Mouse (Mus musculus) lung, embryonic 16.5 days (tissue): Measurements from ENCODE around the gene Cwc22. TPM values are rescaled to one million over a fixed set of nuclear protein-coding genes. Genes with fewer than 3 reads are reported as not detected.

Experiments
- ATAC-seq: fragments of 200-750 bp; cut with Nextera tagmentation; 2 replicates; pipeline ENCODE4 v1.8.0; 2017; ENCODE audit warnings: low read depth, mild to moderate bottlenecking, moderate library complexity
- H3K27ac ChIP-seq: fragments of 300-500 bp; sonication (generic); 2 replicates; pipeline ENCODE4 v1.5.1; 2014; ENCODE audit warnings: mild to moderate bottlenecking, control low read depth, low read length
- H3K27me3 ChIP-seq: fragments of 300-500 bp; sonication (generic); 2 replicates; pipeline ENCODE4 v1.6.1; 2014; ENCODE audit warnings: low read depth, low read length, mixed read lengths; ENCODE audit not compliant: control insufficient read depth, insufficient read depth
- H3K36me3 ChIP-seq: fragments of 300-500 bp; sonication (generic); 2 replicates; pipeline ENCODE4 v1.6.1; 2014; ENCODE audit warnings: low read length; ENCODE audit not compliant: control insufficient read depth, insufficient read depth
- H3K4me1 ChIP-seq: fragments of 300-500 bp; sonication (generic); replicated peaks from 2 replicates; pipeline ENCODE4 v1.6.1; 2014; ENCODE audit warnings: low read length, mixed read lengths; ENCODE audit not compliant: control insufficient read depth, insufficient read depth
- H3K4me2 ChIP-seq: fragments of 300-500 bp; sonication (generic); 2 replicates; pipeline ENCODE4 v1.6.1; 2014; ENCODE audit warnings: low read depth, low read length, control low read depth
- H3K4me3 ChIP-seq: fragments of 300-500 bp; sonication (generic); 2 replicates; pipeline ENCODE4 v1.5.1; 2014; ENCODE audit warnings: mild to moderate bottlenecking, low read length, control low read depth
- H3K9ac ChIP-seq: fragments of 300-500 bp; sonication (generic); 2 replicates; pipeline ENCODE4 v1.6.1; 2014; ENCODE audit warnings: low read length, control low read depth
- H3K9me3 ChIP-seq: fragments of 300-500 bp; sonication (generic); 2 replicates; pipeline ENCODE4 v1.6.1; 2016; ENCODE audit warnings: low read length; ENCODE audit not compliant: control insufficient read depth
- WGBS: fragments of 180-500 bp; shearing (Covaris S2); extraction: QIAGEN DNeasy Blood & Tissue Kit; methylation state at CpG from one replicate; pipeline ENCODE4 v1.1.7; 2014; 5-methylcytosine and 5-hydroxymethylcytosine counted together
- polyA plus RNA-seq: library from polyadenylated mRNA; unstranded; fragments of >200 nt; fragmentation: Nextera tagmentation; extraction: Ambion mirVana; gene quantifications from 2 replicates; pipeline ENCODE4 v1.2.1, GENCODE M21; 2015

Gene Cwc22
- polyA plus RNA-seq, 1 experiment from 2014 or later, result 27.6 TPM

DNA sequence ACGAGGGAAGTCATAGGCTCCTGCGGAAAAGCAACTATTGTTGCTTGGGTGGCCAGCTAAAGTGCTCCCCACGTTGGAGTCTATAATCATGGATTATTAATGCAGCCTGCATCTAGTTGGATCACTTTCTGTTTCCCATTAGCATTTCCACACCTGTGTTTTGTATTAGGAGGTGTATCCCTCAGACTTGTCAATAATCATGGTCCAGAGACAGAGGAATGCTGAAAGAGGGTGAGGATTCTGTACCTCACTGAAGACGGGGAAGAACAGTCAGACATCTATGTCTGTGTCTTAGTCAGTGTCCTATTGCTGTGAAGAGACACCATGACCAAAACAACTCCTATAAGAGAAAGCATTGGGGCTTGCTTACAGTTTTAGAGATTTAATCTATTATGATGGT is 63.2 kb downstream of the Cwc22 start:
- Histone ChIP-seq H3K9ac (no peak overlapping the region), H3K4me1 (no peaks in the 10 kb centered on the region), H3K27ac (no peak overlapping the region), H3K27me3 (no peaks in the 10 kb centered on the region), H3K36me3 (no peaks in the 10 kb centered on the region), H3K4me3 (no peak overlapping the region), H3K9me3 (no peaks in the 10 kb centered on the region), H3K4me2 (no peak overlapping the region)
- no peak for ATAC-seq
- WGBS, result 86% methylated on average over 4 of the region's 4 CpGs

DNA sequence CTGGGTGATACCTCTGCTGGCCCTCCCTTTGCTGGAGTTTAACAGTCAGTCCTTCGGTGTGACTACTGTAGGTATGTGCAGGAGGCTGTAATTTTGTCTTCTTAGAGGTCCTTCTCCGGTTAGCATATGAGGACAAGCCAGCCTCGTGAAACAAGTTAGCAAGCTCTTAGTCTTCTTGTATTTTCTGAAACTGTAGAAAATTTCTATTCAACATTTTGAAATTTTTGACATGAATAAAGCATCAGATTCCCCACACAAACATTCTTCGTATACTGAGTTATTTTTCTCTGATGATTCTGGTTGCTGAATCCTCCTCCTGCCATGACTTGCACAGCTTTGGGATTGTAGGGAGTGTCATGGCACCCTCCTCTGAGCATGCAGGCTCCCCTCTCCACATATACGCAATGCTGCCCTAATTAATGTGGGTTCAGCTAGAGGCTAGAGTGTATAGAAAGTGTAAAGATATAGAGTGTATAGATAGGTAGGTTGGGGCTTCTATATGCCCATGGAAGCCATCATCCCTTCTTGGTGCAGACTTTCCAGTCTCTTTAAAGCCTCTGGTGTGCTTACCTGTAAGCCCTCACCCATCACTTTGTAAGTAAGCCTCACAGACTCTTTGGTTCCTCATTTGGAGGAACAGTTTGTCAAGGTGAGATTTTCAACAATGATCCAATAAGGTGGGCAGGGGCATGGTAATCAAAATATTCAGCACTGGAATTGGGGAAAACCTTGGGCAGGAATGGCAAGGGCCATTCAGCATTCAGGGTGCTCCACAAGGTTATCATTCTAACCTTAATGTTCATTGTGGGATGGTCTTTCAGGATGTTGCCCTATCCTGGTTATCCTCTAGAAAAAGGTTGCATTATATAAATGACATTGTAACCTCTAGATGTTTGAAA is 64.6 kb downstream of the Cwc22 start:
- no peak overlapping the region for H3K4me3 ChIP-seq
- no peaks in the 10 kb centered on the region for H3K27me3 ChIP-seq
- ATAC-seq, result no peak
- no peaks in the 10 kb centered on the region for H3K9me3 ChIP-seq
- no peak overlapping the region for H3K27ac ChIP-seq
- 77% methylated on average over 5 of the region's 5 CpGs for WGBS
- H3K4me2 ChIP-seq, result no peak overlapping the region
- no peaks in the 10 kb centered on the region for H3K36me3 ChIP-seq
- H3K4me1 ChIP-seq, result no peaks in the 10 kb centered on the region
- no peak overlapping the region for H3K9ac ChIP-seq

DNA sequence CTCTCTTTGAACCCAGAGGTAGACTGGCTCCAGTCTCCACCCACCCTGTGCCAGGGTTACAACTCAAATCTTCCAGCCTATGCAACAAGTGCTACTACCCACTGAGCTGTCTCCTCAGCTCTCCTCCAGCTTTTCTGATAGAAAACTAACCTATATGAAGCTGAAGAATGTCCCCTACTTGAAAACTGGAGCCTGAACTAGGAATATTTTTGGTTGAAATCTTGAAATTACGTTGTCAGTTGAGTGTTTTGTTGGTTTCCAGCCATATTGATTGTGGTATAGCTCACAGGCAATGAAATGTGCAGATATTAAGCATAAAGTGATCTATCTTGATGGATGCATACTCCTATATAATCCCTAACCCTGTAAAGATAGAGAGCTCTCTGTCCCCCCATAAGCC is 65.8 kb downstream of the Cwc22 start:
- Histone ChIP-seq H3K9ac (no peak overlapping the region), H3K27ac (no peak overlapping the region), H3K4me1 (no peaks in the 10 kb centered on the region), H3K27me3 (no peaks in the 10 kb centered on the region), H3K9me3 (no peaks in the 10 kb centered on the region), H3K4me2 (no peak overlapping the region), H3K4me3 (no peak overlapping the region), H3K36me3 (no peaks in the 10 kb centered on the region)
- no peak for ATAC-seq
- WGBS, result 81% methylated on average over 1 of the region's 1 CpGs

DNA sequence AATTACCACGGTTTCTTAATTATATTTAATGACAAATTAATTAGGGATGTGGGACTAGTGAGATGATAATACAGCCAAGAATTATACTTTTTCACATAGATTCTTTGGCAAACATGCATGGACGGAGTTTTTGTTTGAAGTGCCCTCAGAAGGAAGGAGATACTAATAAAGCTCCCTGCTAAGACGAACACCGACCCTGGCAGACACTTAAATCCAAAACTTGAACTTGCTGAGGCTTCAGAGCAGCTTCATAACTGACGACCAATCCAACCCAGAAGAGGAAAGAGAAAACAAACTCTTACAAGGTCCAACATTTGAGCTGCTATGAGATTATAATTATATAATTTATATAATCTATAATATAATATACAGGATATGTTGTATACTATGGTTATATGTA is 66.4 kb downstream of the Cwc22 start:
- Histone ChIP-seq H3K27me3 (no peaks in the 10 kb centered on the region), H3K4me2 (no peak overlapping the region), H3K4me3 (no peak overlapping the region), H3K4me1 (no peaks in the 10 kb centered on the region), H3K9ac (no peak overlapping the region), H3K36me3 (no peaks in the 10 kb centered on the region), H3K27ac (no peak overlapping the region), H3K9me3 (no peaks in the 10 kb centered on the region)
- ATAC-seq, result no peak
- 58% methylated on average over 5 of the region's 5 CpGs for WGBS

DNA sequence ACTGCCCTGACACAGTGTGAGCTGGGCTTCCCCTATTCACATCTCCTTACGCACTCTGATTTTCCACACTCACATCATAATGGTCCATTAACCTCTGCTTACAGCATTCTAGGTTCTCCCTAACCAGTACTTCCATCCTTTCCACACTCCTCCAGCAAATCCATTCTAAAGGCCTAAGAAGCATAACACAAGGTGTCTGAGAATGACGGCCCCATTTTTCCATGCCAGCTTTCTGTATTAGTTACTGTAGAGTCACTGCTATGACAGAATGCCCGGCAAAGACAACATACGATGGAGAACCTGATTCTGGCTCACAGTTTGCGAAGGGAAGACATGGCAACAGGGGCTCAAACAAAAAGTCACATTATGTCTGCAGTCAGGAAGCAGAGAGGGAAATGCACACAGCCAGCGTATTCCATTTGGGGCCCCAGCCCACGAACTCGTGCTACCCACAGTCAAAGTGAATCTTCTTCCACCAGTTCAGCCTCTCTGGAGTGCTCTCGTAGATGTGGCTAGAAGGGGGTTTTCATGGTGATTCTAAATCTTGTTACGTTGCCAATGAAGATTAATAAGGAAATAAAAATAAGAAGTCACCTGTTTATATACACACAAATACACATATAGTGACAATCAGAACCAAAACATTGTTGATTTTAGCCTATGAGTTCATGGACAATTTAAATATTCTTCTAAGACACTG is 68.9 kb downstream of the Cwc22 start:
- Histone ChIP-seq H3K27ac (no peak overlapping the region), H3K27me3 (no peaks in the 10 kb centered on the region), H3K9me3 (no peaks in the 10 kb centered on the region), H3K4me1 (no peaks in the 10 kb centered on the region), H3K4me2 (no peak overlapping the region), H3K9ac (no peak overlapping the region), H3K36me3 (no peaks in the 10 kb centered on the region), H3K4me3 (no peak overlapping the region)
- 86% methylated on average over 10 of the region's 10 CpGs for WGBS
- no peak for ATAC-seq

DNA sequence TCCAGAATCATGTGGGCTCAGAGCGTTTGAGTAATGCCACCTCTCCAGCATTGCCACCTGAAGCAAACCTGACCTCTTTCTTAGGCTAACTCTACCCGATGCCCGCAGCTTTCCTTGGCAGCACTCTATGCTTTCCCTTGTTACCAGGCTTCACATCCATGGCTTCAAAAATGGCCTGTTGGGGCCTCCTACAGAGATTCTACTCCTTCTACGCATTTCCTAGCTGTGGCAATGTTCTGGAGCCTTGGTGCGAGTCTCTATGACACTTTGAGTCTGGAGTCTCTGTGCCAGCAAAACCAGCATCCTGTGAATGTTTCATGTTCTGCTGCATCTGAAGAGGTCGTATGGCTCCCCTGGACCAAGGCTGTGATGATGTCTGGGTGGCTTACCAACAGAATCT is 69.8 kb downstream of the Cwc22 start:
- WGBS, result 79% methylated on average over 6 of the region's 6 CpGs

DNA sequence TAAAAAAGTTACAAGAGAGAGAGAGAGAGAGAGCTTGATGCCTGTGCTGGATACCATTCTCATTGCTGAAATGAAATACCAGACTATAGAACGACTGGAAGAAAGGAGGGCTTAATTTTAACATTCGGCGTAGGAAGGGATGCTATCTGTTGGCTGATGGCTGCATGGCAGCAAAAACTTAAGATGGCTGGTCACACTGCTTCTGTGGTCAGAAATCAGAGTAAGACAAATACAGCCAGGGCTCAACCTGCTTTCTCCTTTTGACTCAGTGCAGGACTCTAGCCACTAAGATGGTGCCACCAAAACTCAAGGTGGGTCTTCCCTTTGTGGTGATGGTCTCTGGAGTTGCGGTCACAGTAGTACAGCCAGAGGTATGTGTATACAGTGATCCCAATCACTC is 70.7 kb downstream of the Cwc22 start:
- no peaks in the 10 kb centered on the region for H3K36me3 ChIP-seq
- no peak for ATAC-seq
- no peaks in the 10 kb centered on the region for H3K4me1 ChIP-seq
- no peak overlapping the region for H3K4me3 ChIP-seq
- no peak overlapping the region for H3K27ac ChIP-seq
- H3K9me3 ChIP-seq, result no peaks in the 10 kb centered on the region
- no peak overlapping the region for H3K4me2 ChIP-seq
- 93% methylated on average over 4 of the region's 4 CpGs for WGBS
- H3K9ac ChIP-seq, result no peak overlapping the region
- no peaks in the 10 kb centered on the region for H3K27me3 ChIP-seq

More for the DNA sequence above, 69.8 kb downstream of the Cwc22 start:
- Histone ChIP-seq H3K27me3 (no peaks in the 10 kb centered on the region), H3K27ac (no peak overlapping the region), H3K4me1 (no peaks in the 10 kb centered on the region), H3K36me3 (no peaks in the 10 kb centered on the region), H3K9me3 (no peaks in the 10 kb centered on the region), H3K4me2 (no peak overlapping the region), H3K9ac (no peak overlapping the region), H3K4me3 (no peak overlapping the region)
- ATAC-seq, result no peak

DNA sequence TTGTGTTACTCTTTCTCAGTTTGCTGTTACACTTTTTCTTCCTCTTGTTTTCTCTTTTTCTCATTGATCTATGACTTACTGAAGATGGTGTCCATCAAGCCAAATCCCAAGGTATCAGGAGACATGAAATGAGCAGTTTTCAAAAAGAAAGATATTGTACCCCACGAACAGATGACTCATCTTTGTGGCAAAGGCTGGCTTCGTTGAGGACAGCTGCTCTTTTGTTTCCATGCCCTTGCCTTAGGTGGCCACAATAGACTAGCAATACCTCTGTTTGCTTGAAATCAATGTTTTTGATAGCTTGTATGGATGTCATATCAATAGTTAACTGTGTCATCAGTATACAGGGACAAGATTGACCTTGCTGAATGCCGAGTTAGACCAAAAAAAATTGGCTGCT is 71.5 kb downstream of the Cwc22 start:
- no peak overlapping the region for H3K9ac ChIP-seq

DNA sequence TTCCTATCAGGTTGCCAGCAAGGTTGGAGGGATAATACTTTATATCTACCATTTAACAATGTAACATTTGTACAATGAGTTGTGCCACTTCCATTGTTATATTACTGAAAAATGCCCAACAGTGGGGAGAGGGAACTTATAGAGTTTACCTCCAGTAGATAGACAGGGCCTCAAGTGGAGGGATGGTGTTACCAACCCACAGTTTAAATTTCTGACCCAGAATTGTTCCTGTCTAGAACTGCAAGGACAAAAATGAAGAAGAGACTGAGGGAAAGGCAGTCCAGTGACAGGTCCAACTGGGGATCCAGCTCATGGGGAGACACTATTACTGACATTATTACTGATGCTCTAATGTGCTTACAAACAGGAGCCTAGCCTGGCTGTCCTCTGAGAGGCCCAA is 72.4 kb downstream of the Cwc22 start:
- H3K9me3 ChIP-seq, result no peaks in the 10 kb centered on the region
- H3K4me3 ChIP-seq, result no peak overlapping the region
- H3K9ac ChIP-seq, result no peak overlapping the region
- no peak for ATAC-seq
- H3K4me2 ChIP-seq, result no peak overlapping the region
- H3K27me3 ChIP-seq, result no peaks in the 10 kb centered on the region
- H3K36me3 ChIP-seq, result no peaks in the 10 kb centered on the region
- no peaks in the 10 kb centered on the region for H3K4me1 ChIP-seq
- no peak overlapping the region for H3K27ac ChIP-seq

More for the DNA sequence above, 71.5 kb downstream of the Cwc22 start:
- H3K36me3 ChIP-seq, result no peaks in the 10 kb centered on the region
- H3K4me3 ChIP-seq, result no peak overlapping the region
- no peak overlapping the region for H3K27ac ChIP-seq
- no peaks in the 10 kb centered on the region for H3K9me3 ChIP-seq
- no peak overlapping the region for H3K4me2 ChIP-seq
- no peak for ATAC-seq
- no peaks in the 10 kb centered on the region for H3K4me1 ChIP-seq
- H3K27me3 ChIP-seq, result no peaks in the 10 kb centered on the region
- 77% methylated on average over 3 of the region's 3 CpGs for WGBS
